Mouse (Mus musculus): ENCODE data around the gene Rcc2.

Rcc2 gene

DNA sequence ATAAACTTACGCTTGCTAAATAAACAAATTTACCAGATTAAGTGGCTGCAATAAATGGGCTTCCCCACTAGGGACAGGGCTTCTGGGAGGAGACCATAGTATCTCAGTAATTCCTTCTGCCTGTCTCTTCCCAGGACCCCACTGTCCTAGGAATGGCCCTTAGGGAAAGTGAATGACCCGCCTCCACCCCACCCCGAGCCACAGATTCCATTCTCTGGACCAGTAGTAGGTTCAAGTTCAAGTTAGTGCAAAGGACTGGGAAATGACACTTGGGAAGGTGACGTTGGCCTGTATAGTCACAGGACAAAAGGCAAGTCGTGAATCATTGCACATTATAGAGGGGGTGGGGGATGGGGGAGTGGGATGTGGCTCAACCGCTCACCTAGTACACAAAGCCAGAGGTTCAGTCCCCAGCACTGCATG is 15.4 kb upstream of the Rcc2 start:
- no peak for DNase-seq (ENCODE audit: extremely low spot score, low spot score)

DNA sequence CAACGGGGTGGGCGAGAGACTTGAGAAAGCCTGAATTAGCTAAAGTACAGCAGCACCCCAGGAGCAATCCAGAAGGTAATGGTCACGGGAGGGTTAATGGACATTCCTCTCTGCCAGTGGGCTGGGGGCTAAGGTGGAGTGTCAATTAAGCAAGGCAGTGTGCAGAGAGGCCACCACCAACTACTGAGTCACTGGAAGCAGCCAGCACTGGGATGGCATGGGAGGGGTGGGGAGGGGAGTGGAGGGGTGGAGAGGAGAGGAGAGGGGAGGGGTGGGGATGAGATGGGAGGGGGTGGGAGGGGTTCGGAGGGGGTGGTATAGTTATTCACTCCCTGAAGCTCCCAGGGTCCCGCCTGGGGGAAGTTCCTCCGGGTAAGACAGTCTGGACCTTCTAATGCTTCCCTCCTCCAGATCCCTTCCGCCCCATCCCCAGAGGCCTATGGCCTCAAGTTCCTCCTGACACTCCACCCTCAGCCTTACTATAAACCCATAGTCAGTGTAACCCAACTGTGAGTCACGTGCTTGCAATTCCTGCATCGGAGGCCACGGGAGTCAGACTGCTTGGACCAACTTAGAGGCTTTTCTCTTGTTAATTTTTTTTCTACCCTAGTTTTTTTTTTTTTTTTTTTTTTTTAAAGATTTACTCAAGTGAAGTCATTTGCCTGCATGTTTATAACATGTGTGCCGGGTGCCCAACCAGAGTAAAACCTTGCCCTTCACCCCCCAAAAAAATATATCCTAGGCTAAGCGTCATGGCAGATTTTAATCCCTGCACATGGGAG is 12.1 kb upstream of the Rcc2 start:
- no peak for DNase-seq (ENCODE audit: extremely low spot score, low spot score)

DNA sequence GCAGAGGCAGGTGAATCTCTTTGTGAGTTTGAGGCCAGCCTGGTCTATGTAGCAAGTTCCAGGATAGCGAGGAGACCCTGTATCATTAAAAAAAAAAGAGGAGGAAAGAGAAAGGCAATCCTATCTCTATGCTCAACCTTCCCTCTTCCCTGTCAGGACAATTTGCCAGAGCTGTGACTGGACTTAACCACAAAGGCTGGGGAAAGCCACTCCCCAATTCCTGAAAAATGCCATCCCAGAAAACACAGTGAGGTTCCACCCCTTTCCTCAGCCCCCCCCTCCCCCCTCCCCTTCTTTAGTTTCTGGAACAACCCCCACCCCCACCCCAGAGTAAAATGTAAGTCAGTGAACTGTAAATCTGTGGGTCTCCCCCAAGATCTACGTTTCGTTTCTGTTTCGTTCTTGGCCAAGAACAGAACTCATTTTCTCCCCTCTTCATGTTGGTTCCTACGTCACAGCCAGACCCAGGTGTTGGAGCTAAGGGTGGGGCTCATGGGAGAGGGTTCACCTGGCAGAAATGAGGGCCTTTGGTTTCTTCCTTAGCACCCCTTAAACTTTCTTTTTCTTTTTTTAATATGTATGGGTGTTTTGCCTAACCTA is 11.4 kb upstream of the Rcc2 start:
- no peak for DNase-seq (ENCODE audit: extremely low spot score, low spot score)

DNA sequence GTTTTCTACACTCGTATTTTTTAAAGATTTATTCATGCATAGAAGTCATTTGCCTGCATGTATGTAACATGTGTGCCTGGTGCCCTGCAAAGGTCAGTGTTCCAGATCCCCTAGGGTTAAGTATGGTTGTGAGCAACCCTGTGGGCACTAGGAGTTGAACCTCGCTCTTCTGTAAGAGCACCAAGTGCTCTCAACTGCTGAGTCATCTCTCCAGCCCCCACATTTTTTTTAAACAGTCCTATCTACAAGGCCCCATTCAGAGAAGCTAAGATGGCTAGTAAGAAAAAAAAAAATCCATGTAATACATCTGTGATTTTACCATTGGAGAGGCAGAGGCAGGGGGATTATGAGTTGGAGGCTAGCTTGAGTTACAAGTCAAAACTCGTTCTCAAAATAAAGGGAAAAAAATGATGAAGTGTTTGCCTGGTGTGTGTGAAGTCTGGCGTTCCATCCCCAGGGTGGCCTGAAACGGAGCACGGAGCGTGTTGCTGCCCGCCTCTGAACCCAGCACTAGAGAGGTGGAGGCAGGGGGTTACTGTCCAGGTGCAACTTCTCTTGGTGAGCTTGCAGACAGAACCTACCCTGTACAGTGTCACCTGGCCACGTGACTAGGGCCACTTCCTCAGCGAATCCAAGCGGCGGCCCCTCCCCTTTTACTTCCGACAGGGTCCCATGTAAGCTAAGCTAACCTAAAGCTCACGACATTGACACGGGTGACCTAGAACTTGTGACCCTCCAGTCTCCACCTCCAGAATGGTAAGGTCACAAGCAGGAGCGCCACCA is 10.3 kb upstream of the Rcc2 start:
- no peak for DNase-seq (ENCODE audit: extremely low spot score, low spot score)

DNA sequence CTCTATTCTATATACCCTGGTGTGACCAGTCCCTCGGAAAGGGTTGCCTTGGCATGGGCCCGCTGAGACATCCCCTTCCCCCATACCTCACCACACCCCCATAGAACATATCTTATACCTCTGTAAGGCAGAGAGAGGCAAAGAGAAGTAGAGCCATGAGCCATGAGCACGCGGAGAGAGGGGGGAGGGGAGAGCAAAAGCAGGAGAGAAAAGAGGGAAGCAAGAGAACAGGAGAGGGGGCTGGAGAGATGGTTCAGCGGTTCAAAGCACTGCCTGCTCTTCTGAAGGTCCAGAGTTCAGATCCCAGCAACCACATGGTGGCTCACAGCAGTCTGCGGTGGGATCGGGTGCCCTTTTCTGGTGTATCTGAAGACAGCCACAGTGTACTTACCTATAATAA is 8.9 kb upstream of the Rcc2 start:
- DNase-seq (ENCODE audit: extremely low spot score, low spot score) = no peak

DNA sequence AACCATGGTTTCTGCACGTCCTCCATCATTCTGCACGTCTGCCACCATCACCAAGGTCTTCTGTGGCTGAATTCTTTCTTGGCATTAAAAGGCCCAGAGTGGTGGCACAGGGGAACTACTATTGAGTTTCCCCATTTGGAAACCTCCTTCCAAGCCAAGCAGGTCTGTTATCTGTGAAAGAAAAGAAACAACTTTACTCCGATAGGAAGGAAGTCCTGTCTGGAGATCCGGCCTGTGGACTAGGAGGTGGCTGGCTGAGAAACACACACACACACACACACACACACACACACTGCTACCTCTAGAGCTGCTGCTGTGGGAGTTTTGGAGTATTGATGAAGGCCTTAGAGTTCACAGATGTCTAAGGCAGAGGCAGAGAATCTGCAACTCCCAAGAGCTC is 6.8 kb upstream of the Rcc2 start:
- no peak for DNase-seq (ENCODE audit: extremely low spot score, low spot score)

DNA sequence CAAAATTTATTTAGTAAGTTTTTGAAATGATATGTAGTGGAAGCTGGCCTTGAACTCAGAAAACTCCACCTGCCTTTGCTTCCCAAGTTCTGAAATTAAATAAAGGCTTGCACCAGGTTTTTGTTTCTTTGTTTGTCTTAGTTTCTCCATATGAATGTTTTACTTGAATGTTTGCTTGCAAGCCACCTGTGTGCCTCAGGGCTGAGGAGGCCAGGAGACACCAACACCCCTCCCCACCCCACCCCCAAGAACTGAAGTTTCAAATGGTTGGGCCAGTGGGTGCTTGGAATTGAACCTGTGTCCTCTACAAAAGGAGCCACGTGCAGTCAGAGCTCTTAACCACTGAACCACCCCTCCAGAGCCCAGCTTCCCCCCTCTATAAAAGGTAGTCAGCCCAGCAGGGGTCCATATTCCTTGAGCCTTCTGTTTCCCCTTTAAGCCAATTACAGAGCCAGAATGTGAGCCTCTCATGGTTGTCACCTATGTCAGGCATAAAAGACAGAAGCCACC is 5.7 kb upstream of the Rcc2 start:
- no peak for DNase-seq (ENCODE audit: extremely low spot score, low spot score)

DNA sequence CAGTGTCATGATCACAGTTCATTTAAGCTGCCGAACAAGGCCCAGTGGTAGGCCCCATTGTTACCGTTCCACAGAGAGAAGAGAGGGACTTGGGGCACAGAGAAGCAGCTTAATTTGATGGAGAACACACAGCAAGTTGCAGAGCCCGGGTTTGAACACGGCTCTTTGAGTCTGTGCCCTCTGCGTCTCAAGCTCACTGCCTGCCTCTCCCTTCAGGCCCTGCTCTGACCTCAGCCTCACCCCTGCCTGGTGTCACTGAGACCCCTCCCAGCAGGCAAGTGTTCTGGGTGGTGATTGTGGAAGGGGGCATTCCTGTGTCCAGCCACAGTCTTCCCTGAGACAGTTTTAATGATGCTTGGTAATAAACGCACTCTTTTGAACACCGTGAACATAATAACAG is 5.2 kb upstream of the Rcc2 start:
- DNase-seq (ENCODE audit: extremely low spot score, low spot score) = no peak

DNA sequence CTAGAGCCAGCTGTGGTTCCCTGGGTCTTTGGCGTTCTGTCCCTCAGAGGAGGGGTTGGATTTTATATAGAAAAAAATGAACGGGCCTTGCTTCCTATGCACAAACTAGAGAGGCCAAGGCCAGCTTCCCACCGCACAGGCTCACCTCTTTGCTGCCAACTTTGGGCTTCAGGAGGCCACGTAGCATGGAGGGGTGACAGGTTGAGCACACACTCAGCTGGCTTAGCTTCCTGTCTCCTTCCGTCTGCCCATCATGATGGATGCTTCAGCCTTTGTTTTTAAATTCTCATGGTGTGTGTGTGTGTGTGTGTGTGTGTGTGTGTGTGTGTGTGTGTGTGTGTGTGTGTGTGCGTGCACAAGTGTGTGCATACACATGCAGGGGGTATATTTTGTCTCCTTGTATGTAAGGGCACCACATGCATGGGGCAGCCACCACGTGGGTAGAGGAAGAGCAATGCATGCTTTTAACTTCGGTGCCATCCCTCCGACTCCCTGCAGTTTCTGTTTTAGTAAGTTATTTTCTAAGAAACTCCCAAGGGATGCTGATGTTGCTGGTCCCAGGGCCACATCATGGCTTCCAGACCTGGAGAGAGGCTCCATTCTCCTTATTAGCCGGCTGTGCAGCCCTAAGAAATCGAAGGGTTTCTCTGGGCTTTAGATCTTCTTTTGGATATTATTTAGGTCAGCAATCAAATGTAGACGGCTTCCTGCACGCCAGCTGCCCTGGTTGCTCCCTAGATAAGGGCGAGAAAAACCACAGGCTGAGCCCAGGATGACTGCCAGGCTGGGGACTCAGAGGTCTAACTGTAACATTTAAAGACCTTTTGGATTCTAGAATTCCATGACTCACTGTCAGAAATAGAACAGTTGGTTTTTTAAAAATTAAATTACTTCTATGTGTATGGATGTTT is 4.4 kb upstream of the Rcc2 start:
- no peak for DNase-seq (ENCODE audit: extremely low spot score, low spot score)

DNA sequence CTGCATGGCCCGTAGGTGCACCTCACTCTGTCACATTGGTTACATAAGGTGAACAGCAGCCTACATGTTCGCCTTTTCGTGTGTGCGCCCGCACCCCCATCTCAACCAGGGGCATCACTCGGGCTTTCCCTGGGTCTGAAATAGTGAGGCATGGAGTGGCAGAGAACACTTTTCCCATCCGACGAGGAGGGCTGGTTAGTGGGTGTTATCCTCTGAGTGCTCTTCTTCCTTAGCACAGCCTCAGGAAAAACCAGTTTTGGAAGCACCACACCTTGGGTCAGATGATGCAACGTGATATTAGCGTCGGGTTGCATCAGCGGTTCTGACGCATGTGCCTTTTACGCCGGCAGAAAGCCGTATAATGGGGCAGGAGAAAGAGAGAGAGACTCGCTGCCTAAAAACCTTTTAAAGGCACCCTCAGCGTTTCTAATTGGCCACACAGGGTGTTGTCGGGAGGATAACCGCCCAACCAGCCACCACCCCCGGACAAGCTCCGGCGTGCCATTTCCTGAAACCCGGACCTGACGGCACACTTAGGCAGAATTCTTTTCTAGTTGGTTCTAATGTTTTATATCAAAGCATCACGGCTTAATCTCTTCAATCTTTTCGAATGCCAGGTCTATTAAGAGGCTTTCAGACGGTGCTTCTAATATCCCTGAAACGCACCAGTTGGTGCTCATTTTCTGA is 757 bp upstream of the Rcc2 start:
- DNase-seq (ENCODE audit: extremely low spot score, low spot score) = peak; percentile 44

DNA sequence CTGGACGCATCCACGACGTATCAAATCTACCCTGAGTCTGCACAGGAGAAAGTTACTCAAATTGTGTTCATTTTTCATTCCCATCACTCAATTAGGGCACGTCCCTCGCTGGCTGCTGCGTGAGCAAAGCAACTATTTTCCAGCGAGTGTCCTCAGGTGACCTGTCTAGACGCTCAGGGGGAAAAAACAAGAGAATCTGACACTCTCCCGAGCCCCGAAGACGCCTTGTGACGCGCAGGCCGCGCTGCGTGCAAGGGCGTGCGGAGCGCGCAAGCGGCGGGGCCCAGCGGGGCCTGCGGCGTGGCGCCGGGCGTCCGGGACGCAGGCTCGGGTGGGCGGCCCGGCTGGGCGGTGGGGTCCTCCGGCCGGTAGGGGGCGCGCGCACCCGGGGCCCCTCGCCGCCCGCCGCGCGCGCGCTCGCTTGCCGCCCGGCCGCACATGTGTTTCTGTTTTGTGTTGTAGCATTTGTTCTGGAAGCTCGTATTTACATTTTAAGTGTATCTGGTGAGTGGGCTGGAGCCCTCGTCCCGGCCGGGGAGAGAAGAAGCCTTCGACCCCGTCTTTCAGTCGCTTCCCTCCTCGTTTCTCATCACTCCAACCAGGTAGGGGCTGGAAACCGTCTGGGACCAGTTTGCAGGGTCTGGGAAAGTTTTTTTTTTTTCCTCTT is 841 bp downstream of the Rcc2 start:
- peak; percentile 87 for DNase-seq (ENCODE audit: extremely low spot score, low spot score)

DNA sequence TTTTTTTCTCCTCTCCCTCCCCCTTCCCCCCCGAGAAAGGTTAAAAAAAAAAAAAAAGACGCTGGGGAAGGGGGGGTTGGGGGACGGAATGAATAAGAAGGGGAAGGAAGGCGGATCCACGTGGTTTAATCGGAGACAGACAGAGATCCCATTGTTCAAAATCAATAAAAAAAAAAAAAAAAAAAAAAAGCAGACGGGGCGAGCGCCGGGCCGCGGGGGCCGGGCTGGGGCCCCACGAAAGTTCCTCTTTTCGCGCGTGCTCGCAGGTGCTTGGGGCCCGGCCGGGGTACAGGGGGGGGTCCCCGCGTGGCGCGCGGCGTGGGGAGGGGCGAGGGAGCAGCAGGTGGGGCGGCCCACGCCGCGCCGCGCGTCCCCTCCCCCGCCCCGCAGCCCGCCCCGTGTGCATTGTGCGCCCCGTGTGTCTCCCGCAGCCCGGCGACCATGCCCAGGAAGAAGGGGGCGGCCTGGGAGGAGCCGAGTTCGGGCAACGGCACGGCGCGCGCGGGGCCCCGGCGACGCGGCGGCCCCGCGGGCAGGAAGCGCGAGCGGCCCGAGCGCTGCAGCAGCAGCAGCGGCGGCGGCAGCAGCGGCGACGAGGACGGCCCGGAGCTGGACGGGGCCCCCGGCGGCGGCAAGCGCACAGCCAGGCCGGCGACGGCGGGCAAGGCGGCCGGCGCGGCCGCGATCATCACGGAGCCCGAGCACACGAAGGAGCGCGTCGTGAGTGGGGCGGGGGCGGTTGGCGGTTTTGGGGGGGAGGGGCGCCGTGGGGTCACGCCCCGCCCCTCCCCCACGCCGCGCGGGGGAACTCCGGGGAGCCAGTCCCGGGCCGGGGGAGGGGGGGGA is 1.6 kb downstream of the Rcc2 start:
- DNase-seq (ENCODE audit: extremely low spot score, low spot score) = peak; percentile 67

DNA sequence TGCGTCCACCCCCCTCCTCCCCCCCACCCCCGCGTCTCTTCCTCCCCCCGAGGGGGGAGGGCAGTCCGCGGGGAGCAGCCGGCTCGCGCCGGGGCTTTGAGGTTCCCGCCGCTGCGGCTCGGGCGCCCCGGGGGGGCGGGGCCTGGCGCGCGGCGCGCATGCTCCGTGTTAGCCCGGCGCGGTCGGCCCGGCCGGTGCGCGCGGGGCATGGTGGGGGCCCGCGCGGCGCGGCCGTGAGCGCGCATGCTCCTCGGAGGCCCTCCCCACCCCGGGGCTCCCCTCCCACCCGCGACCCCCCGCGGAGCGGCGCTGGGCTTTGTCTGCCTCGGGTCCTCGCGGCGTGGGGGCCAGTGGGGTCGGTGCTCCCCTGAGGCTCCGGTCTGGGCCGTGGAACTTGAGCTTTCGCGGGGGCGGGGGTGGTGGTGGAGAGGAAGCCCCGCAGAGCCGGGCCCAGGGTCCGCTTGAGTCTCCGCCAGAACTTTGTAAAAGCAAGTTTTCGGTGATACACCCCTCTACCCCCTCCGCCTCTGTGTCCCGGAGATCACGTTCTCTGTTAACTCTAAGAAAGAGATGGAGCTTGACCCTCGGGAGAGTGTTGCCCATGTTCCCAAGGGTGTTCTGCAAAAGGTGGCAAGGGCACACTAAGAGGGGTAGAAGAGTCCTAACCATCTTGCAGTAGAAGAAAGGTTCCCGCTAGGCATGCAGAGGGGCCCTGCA is 2.4 kb downstream of the Rcc2 start:
- peak; percentile 86 for DNase-seq (ENCODE audit: extremely low spot score, low spot score)

DNA sequence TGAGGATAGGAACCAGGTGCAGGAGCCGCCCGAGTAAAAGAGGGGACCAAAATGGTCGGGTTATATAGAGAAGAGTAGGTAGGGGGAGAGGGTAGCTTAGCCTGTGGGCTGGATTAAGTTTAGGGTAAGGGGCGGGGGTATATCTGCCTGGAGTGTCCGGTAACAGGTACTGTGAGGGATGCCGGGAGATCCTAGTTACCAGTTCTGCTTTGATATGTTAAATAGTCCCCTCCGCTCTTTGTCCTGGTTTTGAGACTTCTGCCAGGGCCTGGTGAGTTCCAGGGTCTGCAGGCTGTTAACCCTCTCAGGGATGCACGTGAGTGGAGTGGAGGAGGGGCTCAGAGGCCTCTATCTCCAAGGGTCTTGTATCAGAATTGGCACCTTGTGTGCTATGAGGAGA is 3.3 kb downstream of the Rcc2 start:
- no peak for DNase-seq (ENCODE audit: extremely low spot score, low spot score)

DNA sequence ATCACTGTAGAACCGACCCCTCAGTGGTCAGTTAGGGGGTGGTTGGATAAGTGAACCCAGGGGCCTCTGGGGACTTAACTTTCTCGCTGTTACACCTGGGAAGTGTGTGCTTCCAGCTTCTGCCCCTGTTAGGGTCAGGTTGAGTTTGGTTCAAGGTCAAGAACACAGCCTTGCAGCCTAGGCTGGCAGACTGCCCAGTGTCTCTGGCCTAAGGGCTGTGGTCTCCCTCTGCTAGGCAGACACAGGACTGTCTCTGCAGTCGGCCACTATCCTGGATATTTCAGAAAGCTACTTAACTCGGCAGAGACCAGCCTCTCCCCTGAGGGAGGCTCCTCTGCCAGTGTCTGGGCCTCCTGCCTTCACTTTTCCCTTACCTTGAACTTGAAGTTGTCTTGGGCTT is 3.8 kb downstream of the Rcc2 start:
- no peak for DNase-seq (ENCODE audit: extremely low spot score, low spot score)

DNA sequence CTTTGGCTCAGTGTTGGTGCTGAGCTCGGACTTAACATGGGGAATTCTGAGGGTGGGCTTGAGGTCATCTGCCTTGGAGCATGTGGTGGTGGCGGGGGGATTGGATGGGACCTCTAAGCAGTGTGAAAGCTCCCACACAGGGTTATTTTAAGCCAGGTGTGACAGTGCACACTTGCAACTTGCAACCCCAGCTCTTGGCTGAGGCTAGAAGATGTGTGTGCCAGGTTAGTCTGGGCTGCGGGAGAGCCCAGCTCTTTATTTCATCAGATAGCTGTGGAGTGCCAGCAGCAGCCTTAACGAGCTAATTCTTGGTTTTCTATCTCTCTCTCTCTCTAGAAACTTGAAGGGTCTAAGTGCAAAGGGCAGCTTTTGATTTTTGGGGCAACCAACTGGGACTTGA is 7.3 kb downstream of the Rcc2 start:
- no peak for DNase-seq (ENCODE audit: extremely low spot score, low spot score)

DNA sequence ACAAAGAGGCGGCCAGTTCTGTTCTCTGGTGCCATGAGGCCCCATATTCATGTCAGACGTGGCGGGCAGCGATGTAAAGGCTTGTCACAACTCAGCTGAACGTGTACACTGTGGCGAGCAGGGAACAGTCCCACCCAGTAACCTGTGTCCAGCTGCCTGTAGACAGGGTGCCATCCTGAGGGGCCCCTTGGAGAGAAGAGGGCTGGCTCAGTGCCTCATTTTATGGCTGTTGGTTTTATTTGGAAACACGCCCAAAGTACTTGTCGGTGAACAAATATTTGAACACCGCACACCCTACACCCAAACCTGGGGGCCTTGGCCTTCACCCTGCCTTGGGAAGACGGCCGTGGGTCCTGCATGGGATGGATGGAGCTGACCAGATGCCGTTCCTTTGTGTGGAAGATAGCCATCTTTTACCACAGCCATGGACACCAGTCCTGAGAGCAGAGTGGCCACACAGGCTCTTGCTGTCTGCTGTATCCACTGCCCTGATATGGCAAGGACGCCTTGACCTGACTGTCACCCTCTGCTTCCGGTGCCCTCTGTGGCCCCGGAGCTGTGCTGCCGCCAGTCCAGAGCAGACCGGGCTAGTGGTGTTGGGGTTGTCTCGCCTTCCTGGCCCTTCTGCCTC is 8.1 kb downstream of the Rcc2 start:
- no peak for DNase-seq (ENCODE audit: extremely low spot score, low spot score)

DNA sequence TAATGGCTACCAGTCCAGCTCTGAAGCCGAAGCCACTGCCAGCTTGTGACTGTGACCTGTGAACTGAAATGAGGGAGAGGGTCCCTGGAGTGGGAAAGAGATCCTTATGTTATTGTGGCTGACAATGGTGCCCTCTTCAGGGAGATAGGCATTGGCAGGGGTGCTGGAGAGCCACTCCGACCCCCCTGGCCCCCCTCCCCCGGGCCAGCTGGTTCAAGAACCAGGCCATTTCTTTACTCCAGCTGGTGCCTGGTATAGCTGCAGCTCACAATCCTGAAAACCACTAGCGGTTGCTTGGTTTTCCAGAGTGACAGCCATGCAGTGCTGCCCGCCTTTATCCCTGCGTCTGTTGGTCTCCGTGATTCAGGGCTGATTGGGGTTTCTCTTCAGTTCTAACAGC is 8.8 kb downstream of the Rcc2 start:
- no peak for DNase-seq (ENCODE audit: extremely low spot score, low spot score)
